Mouse (Mus musculus): ENCODE data around the gene Vsig8. TPM values are rescaled to one million over a fixed set of nuclear protein-coding genes. Genes with fewer than 3 reads are reported as not detected.

Gene Vsig8
- polyA plus RNA-seq (2012; rRNA removed; ENCODE audit: low replicate concordance), result 0.20 and 0.24 TPM in 2 replicates

DNA sequence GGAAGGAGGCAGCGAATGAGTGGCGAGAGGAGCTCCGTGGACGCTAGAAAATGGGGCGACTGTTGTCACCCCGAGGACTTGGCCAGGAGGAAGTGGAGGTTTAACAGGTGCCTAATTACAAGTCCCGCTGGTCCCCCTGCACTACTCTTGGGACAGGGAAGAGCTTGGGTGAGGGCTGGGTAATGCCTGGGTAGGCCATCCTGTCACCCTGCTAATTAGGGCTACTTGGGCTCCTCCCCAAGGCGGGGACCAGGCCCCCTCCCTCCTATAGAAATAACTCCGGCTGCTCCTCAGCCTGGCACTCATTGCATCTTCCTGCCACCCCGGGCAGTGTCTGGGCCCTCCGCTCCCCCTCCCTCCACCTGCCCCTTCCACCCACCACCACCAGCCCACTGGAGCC, at the start of gene Vsig8:
Vsig8 (plus strand) TSS at position 301 of the 400 bp plus-strand sequence.

GRCm38 (mm10) chr1:172520576-172521440, 34.9 kb upstream of the Vsig8 start, which contains the start of gene Cfap45:
TSS of gene Cfap45 (plus strand) at chr1:172520801.

DNA sequence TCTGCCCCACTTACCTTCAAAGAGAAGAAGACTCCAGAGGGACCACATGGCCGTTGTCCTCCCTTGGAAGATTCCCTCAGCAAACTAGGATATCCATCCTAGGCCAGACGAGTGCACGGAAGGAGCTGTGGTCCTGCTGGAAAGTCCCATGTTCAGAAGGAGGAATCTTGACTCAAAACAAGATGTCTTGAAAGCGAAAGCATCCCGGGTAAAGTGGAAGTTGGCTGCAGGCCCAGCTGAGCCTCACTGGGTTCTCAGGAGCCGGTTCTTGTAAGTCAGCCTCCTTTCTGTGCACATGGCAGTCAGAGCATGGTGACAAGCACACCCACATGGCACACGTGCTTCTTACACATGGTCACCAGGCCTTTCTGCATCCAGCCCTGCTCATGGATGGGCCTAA, 34.6 kb downstream of the Vsig8 start, which contains the start of gene Slamf8:
Slamf8 (minus strand) TSS at position 184 of the 400 bp plus-strand sequence.

DNA sequence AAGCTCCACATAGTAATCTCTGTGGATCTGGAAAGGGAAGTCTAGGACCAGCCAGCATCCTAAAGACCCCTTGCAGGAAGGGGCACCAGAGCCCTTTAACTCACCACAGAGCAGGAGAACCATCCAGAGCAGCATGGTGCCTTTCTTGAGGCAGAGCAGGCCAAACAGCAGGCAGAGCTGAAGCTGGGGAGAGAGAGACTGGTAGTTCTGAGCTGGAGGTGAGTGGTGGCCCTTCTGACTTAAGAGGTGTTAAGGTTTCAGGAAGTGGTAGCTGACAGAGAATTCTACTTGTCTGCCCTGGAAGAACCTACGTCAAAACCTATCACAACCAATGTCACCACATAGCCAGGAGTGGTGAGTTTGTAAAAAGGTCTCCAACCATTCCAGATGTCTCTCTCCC, 46.6 kb downstream of the Vsig8 start, which contains the start of gene Fcrl6:
Fcrl6 (minus strand) TSS at position 226 of the 400 bp plus-strand sequence.

Other genes with a start within 250 kb of the Vsig8 start
- 0.10 and 0.18 TPM in 2 replicates for gene Kcnj9, start 226.6 kb upstream of the Vsig8 start, polyA plus RNA-seq (2012; rRNA removed; ENCODE audit: low replicate concordance)
- 0.43 and 0.55 TPM in 2 replicates for gene Kcnj10, start 214.7 kb upstream of the Vsig8 start, polyA plus RNA-seq (2012; rRNA removed; ENCODE audit: low replicate concordance)
- 8.8 and 14.8 TPM in 2 replicates for gene Pigm, start 179.4 kb upstream of the Vsig8 start, polyA plus RNA-seq (2012; rRNA removed; ENCODE audit: low replicate concordance)
- 10.3 and 24.8 TPM in 2 replicates for gene Slamf9, start 80.6 kb upstream of the Vsig8 start, polyA plus RNA-seq (2012; rRNA removed; ENCODE audit: low replicate concordance)
- gene Igsf9, start 74.2 kb upstream of the Vsig8 start, polyA plus RNA-seq (2012; rRNA removed; ENCODE audit: low replicate concordance), result 36.1 and 38.8 TPM in 2 replicates
- gene Tagln2, start 55.9 kb upstream of the Vsig8 start, polyA plus RNA-seq (2012; rRNA removed; ENCODE audit: low replicate concordance), result 232 and 274 TPM in 2 replicates
- 0.68 and 1.2 TPM in 2 replicates for gene Cfap45, start 35.1 kb upstream of the Vsig8 start, polyA plus RNA-seq (2012; rRNA removed; ENCODE audit: low replicate concordance)
- 9.1 and 10.8 TPM in 2 replicates for gene Slamf8, start 34.6 kb downstream of the Vsig8 start, polyA plus RNA-seq (2012; rRNA removed; ENCODE audit: low replicate concordance)
- gene Fcrl6, start 46.6 kb downstream of the Vsig8 start, polyA plus RNA-seq (2012; rRNA removed; ENCODE audit: low replicate concordance), result 0.10 TPM in 1 of 2 replicates, not detected in the other
- 47.9 and 66.9 TPM in 2 replicates for gene Dusp23, start 77.0 kb downstream of the Vsig8 start, polyA plus RNA-seq (2012; rRNA removed; ENCODE audit: low replicate concordance)
- gene Crp, start 142.1 kb downstream of the Vsig8 start, polyA plus RNA-seq (2012; rRNA removed; ENCODE audit: low replicate concordance), result 0.36 TPM in 1 of 2 replicates, not detected in the other